ENCODE assay signal across 27 mouse cellular contexts in the genomic region with DNA sequence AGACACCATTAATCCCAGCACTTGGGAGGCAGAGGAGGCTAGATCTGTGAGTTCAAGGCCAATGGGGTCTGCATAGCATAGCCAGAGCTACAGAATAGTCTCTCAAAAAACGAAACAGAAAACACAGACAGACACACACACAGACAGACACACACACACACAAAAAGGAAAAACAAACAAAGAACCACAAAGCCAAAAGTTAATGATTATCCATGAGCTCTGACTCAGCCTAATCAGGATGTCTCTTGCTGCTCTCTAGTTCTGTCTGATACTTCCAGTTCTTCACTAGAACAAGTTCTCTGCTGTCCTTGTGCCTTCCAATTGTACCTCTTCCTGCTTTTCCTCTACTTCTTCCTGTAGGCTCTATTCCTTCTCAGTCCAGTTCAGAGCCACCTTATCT. TPM values are rescaled to one million over a fixed set of nuclear protein-coding genes. Genes with fewer than 3 reads are reported as not detected.
DNase-seq lines count a peak whose midpoint lies in the region; ATAC-seq lines count a peak whose summit lies in the region.
"Had no signal": no experiment of that assay in that cellular context is flagged by ENCODE, and none has a peak within 500 bp of the region (broad histone marks: within the 10 kb centered on the region; RNA-seq: fewer than 3 reads in every experiment).

No protein-coding gene starts in this region.

- H3K4me1 ChIP-seq in megakaryocyte, embryonic 14.5 days = peaks cover 11% of the 10 kb centered on the region
- no peaks in the 10 kb centered on the region for H3K4me1 ChIP-seq in intestine, embryonic 16.5 days (ENCODE audit: control insufficient read depth, insufficient read depth, low read length)
- no peaks in the 10 kb centered on the region for H3K4me1 ChIP-seq in liver, embryonic 15.5 days (replicated peaks)
- H3K4me1 ChIP-seq: embryonic facial prominence, embryonic 13.5 days; heart, embryonic 13.5 days; hindbrain, embryonic 10.5 days; hindbrain, embryonic 15.5 days; midbrain, embryonic 15.5 days; neural tube, embryonic 15.5 days had no signal

- no peaks in the 10 kb centered on the region for H3K27me3 ChIP-seq in megakaryocyte, embryonic 14.5 days (replicated peaks)
- no peaks in the 10 kb centered on the region for H3K27me3 ChIP-seq in intestine, embryonic 16.5 days (replicated peaks; ENCODE audit: control insufficient read depth, insufficient read depth, low read length)
- no peaks in the 10 kb centered on the region for H3K27me3 ChIP-seq in liver, embryonic 15.5 days
- H3K27me3 ChIP-seq: embryonic facial prominence, embryonic 13.5 days; heart, embryonic 13.5 days; hindbrain, embryonic 15.5 days; midbrain, embryonic 15.5 days; neural tube, embryonic 15.5 days had no signal

- no peak overlapping the region for H3K4me2 ChIP-seq in intestine, embryonic 16.5 days (ENCODE audit: low read depth, low read length)
- no peak overlapping the region for H3K4me2 ChIP-seq in liver, embryonic 15.5 days
- H3K4me2 ChIP-seq: embryonic facial prominence, embryonic 13.5 days; heart, embryonic 13.5 days; hindbrain, embryonic 15.5 days; midbrain, embryonic 15.5 days; neural tube, embryonic 15.5 days had no signal

- no peak overlapping the region for H3K27ac ChIP-seq in intestine, embryonic 16.5 days (ENCODE audit: low read length)
- H3K27ac ChIP-seq in liver, embryonic 15.5 days (replicated peaks) = no peak overlapping the region; the same call in 1 of the 2 replicates
- H3K27ac ChIP-seq: embryonic facial prominence, embryonic 13.5 days; heart, adult 2 months; heart, embryonic 13.5 days; hindbrain, embryonic 10.5 days; hindbrain, embryonic 15.5 days; midbrain, embryonic 10.5 days; midbrain, embryonic 15.5 days; neural tube, embryonic 15.5 days had no signal

- H3K4me3 ChIP-seq in megakaryocyte, embryonic 14.5 days (replicated peaks) = peak overlapping the region; percentile 62
- no peak overlapping the region for H3K4me3 ChIP-seq in intestine, embryonic 16.5 days (ENCODE audit: low read length)
- H3K4me3 ChIP-seq in liver, embryonic 15.5 days (replicated peaks) = no peak overlapping the region
- H3K4me3 ChIP-seq: embryonic facial prominence, embryonic 13.5 days; heart, adult 2 months; heart, embryonic 13.5 days; hindbrain, embryonic 10.5 days; hindbrain, embryonic 15.5 days; midbrain, embryonic 10.5 days; midbrain, embryonic 15.5 days; neural tube, embryonic 15.5 days had no signal

- no peaks in the 10 kb centered on the region for H3K36me3 ChIP-seq in megakaryocyte, embryonic 14.5 days (replicated peaks; ENCODE audit: low read length)
- H3K36me3 ChIP-seq in intestine, embryonic 16.5 days (ENCODE audit: control insufficient read depth, insufficient read depth, low read length) = no peaks in the 10 kb centered on the region
- no peaks in the 10 kb centered on the region for H3K36me3 ChIP-seq in liver, embryonic 15.5 days (replicated peaks)
- H3K36me3 ChIP-seq: embryonic facial prominence, embryonic 13.5 days; heart, embryonic 13.5 days; hindbrain, embryonic 10.5 days; hindbrain, embryonic 15.5 days; midbrain, embryonic 10.5 days; midbrain, embryonic 15.5 days; neural tube, embryonic 15.5 days had no signal

- H3K9me3 ChIP-seq in megakaryocyte, embryonic 14.5 days = peaks cover 9% of the 10 kb centered on the region; the same call in 1 of the 2 replicates
- no peaks in the 10 kb centered on the region for H3K9me3 ChIP-seq in intestine, embryonic 16.5 days (ENCODE audit: control insufficient read depth, low read length)
- no peaks in the 10 kb centered on the region for H3K9me3 ChIP-seq in liver, embryonic 15.5 days (replicated peaks)
- H3K9me3 ChIP-seq: embryonic facial prominence, embryonic 13.5 days; heart, embryonic 13.5 days; hindbrain, embryonic 10.5 days; hindbrain, embryonic 15.5 days; midbrain, embryonic 10.5 days; midbrain, embryonic 15.5 days; neural tube, embryonic 15.5 days had no signal

- ATAC-seq in megakaryocyte, adult 5-6 weeks (ENCODE audit: poor library complexity, severe bottlenecking) = no peak
- ATAC-seq in intestine, embryonic 16.5 days = peak; percentile 70
- ATAC-seq in liver, embryonic 15.5 days (ENCODE audit: insufficient read depth) = peak; percentile 34; the same call in 1 of the 2 replicates
- ATAC-seq in erythroid progenitor cell, adult 5-6 weeks (replicated peaks; ENCODE audit: low FRiP score, poor library complexity, severe bottlenecking) = no peak
- ATAC-seq: forebrain, embryonic 16.5 days; inflammation-experienced regulatory T-cells, adult 6 months; lung, postnatal 0 days; midbrain, embryonic 15.5 days had no signal

- DNase-seq in yolk sac, embryonic 10.5 days (ENCODE audit: low spot score) = peak; percentile 51
- DNase-seq in layer of hippocampus, adult 18-20 months (ENCODE audit: low spot score in 2 of 2) = no peak
- no peak for DNase-seq in cerebellum, postnatal 14 days
- DNase-seq: adrenal gland, postnatal 14 days; B cell, adult 2 months; cerebellum, adult 11 months; cerebellum, adult 9-10 months; heart, adult 2 months; heart, postnatal 10 days; layer of hippocampus, postnatal 36 days; lung, adult 18-20 months; lung, postnatal 4 days had no signal

- H3K9ac ChIP-seq in intestine, embryonic 16.5 days (ENCODE audit: low read depth, low read length) = no peak overlapping the region
- H3K9ac ChIP-seq in liver, embryonic 15.5 days = no peak overlapping the region
- H3K9ac ChIP-seq: embryonic facial prominence, embryonic 13.5 days; heart, embryonic 13.5 days; hindbrain, embryonic 15.5 days; midbrain, embryonic 15.5 days; neural tube, embryonic 15.5 days had no signal

- 48% methylated on average over 1 of the region's 1 CpGs for WGBS in intestine, embryonic 16.5 days
- 23% methylated on average over 1 of the region's 1 CpGs for WGBS in liver, embryonic 15.5 days (ENCODE audit: insufficient replicate concordance)

RNA-seq across cellular contexts. Expression of gene Chd1, which starts 14.5 kb away (rescaled TPM):
- 9.0 and 40.3 TPM in 2 replicates for polyA plus RNA-seq in megakaryocyte, embryonic 14.5 days (2012; ENCODE audit: insufficient read depth, low replicate concordance)
- 30.8 and 32.4 TPM in 2 replicates for total RNA-seq in megakaryocyte, adult 5-6 weeks (2015)
- total RNA-seq in megakaryocyte, adult 5-6 weeks (2017) = 51.3 and 52.3 TPM in 2 replicates
- 13.4 and 14.3 TPM in 2 replicates for polyA plus RNA-seq in intestine, embryonic 16.5 days (2015; fragmentation: Nextera tagmentation; extraction: Ambion mirVana)
- polyA plus RNA-seq in liver, embryonic 15.5 days (2015; fragmentation: Nextera tagmentation; extraction: Ambion mirVana) = 11.9 and 12.7 TPM in 2 replicates
- 10 to 100 TPM; 21.4 to 25.9 TPM for total RNA-seq in layer of hippocampus, adult 18-20 months (2021)
- 37.7 and 50.8 TPM in 2 replicates for total RNA-seq in erythroid progenitor cell, adult 5-6 weeks (2015; ENCODE audit: low replicate concordance)
- total RNA-seq in erythroid progenitor cell, adult 5-6 weeks (2017; ENCODE audit: low replicate concordance) = 57.9 and 63.3 TPM in 2 replicates

Comparison
In these comparisons a context has a peak if more than half of its experiments do, and no peak if none do; other contexts are left out.
1. ATAC-seq: peak in intestine, embryonic 16.5 days (single experiment) and liver, embryonic 15.5 days (single experiment); none in megakaryocyte, adult 5-6 weeks (single experiment) and erythroid progenitor cell, adult 5-6 weeks (single experiment).